Mouse (Mus musculus) MEL (cell line): Measurements from ENCODE around the gene Cacna1b.

Source experiments
- CTCF ChIP-seq, 3 experiments: IDR thresholded peaks in 2 of 3; conservative IDR thresholded peaks in 1 of 3; 2 replicates each; pipeline ENCODE4 v1.5.1; 2011 to 2012; ENCODE audit warnings: low read length in 3 of 3, low read depth in 2 of 3, mild to moderate bottlenecking in 2 of 3, improper control_type of control experiment in 1 of 3, inconsistent platforms in 1 of 3, mixed read lengths in 1 of 3, moderate library complexity in 1 of 3; ENCODE audit not compliant: control insufficient read depth in 1 of 3, insufficient read depth in 1 of 3, poor library complexity in 1 of 3, severe bottlenecking in 1 of 3
- EP300 ChIP-seq, 2 experiments: IDR thresholded peaks; 2 replicates each; pipeline ENCODE4 v1.6.1; 2011; ENCODE audit warnings: improper control_type of control experiment in 2 of 2, low read length in 2 of 2, low read depth in 1 of 2, mild to moderate bottlenecking in 1 of 2
- MAFK ChIP-seq: IDR thresholded peaks from 2 replicates; pipeline ENCODE4 v1.6.1; 2011; ENCODE audit warnings: low read depth, mild to moderate bottlenecking, low read length, improper control_type of control experiment, borderline replicate concordance
- POLR2A ChIP-seq, 2 experiments: IDR thresholded peaks; 2 replicates each; pipeline ENCODE4 v1.6.1; 2011 to 2012; ENCODE audit warnings: low read length in 2 of 2, mild to moderate bottlenecking in 2 of 2, control low read depth in 1 of 2, improper control_type of control experiment in 1 of 2, low read depth in 1 of 2, moderate library complexity in 1 of 2; ENCODE audit not compliant: control insufficient read depth in 1 of 2, insufficient read depth in 1 of 2, poor library complexity in 1 of 2
- USF1 ChIP-seq: IDR thresholded peaks from 2 replicates; pipeline ENCODE4 v1.6.1; 2014; ENCODE audit warnings: low read depth, mild to moderate bottlenecking, inconsistent platforms, low read length, improper control_type of control experiment, moderate library complexity

GRCm38 (mm10) chr2:24678538-24678937, 84.4 kb downstream of the Cacna1b start:
- TF ChIP-seq CTCF (IDR thresholded peaks at IDR 0.05 in 2 of 3, conservative IDR thresholded peaks at IDR 0.05 in 1 of 3; ENCODE audit: control insufficient read depth in 1 of 3, insufficient read depth in 1 of 3, low read depth in 2 of 3, low read length in 3 of 3, poor library complexity in 1 of 3, severe bottlenecking in 1 of 3) (no peak), MAFK (no peak), POLR2A (IDR thresholded peaks at IDR 0.05; ENCODE audit: control insufficient read depth in 1 of 2, insufficient read depth in 1 of 2, low read depth in 1 of 2, low read length in 2 of 2, poor library complexity in 1 of 2) (no peak), USF1 (no peak), EP300 (IDR thresholded peaks at IDR 0.05; ENCODE audit: low read depth in 1 of 2, low read length in 2 of 2) (no peak)
